Mouse (Mus musculus) liver, embryonic 15.5 days (tissue): ENCODE data around the gene Hist1h2bh. TPM values are rescaled to one million over a fixed set of nuclear protein-coding genes. Genes with fewer than 3 reads are reported as not detected.
"Not testable (repeated sequence)": the region's sequence is repeated elsewhere in the genome, so short reads cannot be mapped to it uniquely, and the experiment has no call there.

Experiments used
- ATAC-seq: fragments of 200-750 bp; cut with Nextera tagmentation; 2 replicates; pipeline ENCODE4 v1.8.0; 2017; ENCODE audit warnings: moderate number of reproducible peaks, mild to moderate bottlenecking, moderate library complexity; ENCODE audit not compliant: insufficient read depth
- H3K27ac ChIP-seq: fragments of 300-500 bp; sonication (generic); replicated peaks from 2 replicates; pipeline ENCODE4 v1.5.1; 2015; ENCODE audit warnings: mild to moderate bottlenecking, inconsistent platforms
- H3K27me3 ChIP-seq: fragments of 300-500 bp; sonication (generic); 2 replicates; pipeline ENCODE4 v1.6.1; 2015; ENCODE audit warnings: mild to moderate bottlenecking, inconsistent platforms
- H3K36me3 ChIP-seq: fragments of 300-500 bp; sonication (generic); replicated peaks from 2 replicates; pipeline ENCODE4 v1.6.1; 2015; ENCODE audit warnings: moderate library complexity, mild to moderate bottlenecking, inconsistent platforms
- H3K4me1 ChIP-seq: fragments of 300-500 bp; sonication (generic); replicated peaks from 2 replicates; pipeline ENCODE4 v1.6.1; 2015; ENCODE audit warnings: inconsistent platforms
- H3K4me2 ChIP-seq: fragments of 300-500 bp; sonication (generic); 2 replicates; pipeline ENCODE4 v1.6.1; 2015; ENCODE audit warnings: moderate library complexity, mild to moderate bottlenecking, inconsistent platforms
- H3K4me3 ChIP-seq: fragments of 300-500 bp; sonication (generic); replicated peaks from 2 replicates; pipeline ENCODE4 v1.5.1; 2015; ENCODE audit warnings: mild to moderate bottlenecking, inconsistent platforms
- H3K9ac ChIP-seq: fragments of 300-500 bp; sonication (generic); 2 replicates; pipeline ENCODE4 v1.6.1; 2015; ENCODE audit warnings: moderate library complexity, mild to moderate bottlenecking, inconsistent platforms
- H3K9me3 ChIP-seq: fragments of 300-500 bp; sonication (generic); replicated peaks from 2 replicates; pipeline ENCODE4 v1.6.1; 2016; ENCODE audit warnings: inconsistent platforms
- WGBS: fragments of 180-500 bp; shearing (Covaris S2); methylation state at CpG from one replicate; pipeline ENCODE4 v1.1.7; 2015; ENCODE audit warnings: mixed read lengths; ENCODE audit not compliant: insufficient replicate concordance; 5-methylcytosine and 5-hydroxymethylcytosine counted together
- polyA plus RNA-seq: library from polyadenylated mRNA; unstranded; fragments of >200 nt; fragmentation: Nextera tagmentation; extraction: Ambion mirVana; gene quantifications from 2 replicates; pipeline ENCODE4 v1.2.1, GENCODE M21; 2015

Gene Hist1h2bh
- polyA plus RNA-seq, 1 experiment from 2014 or later = 1.5 TPM

- not testable (repeated sequence) for H3K36me3 ChIP-seq, H3K9me3 ChIP-seq, H3K27me3 ChIP-seq, ATAC-seq
- peak overlapping the region; percentile 56 for H3K9ac ChIP-seq
- H3K4me3 ChIP-seq = peak overlapping the region; percentile 43
- peak overlapping the region; percentile 61 for H3K4me2 ChIP-seq
- peaks cover 45% of the 10 kb centered on the region for H3K4me1 ChIP-seq
- peak overlapping the region; percentile 80 for H3K27ac ChIP-seq
- WGBS = 23% methylated on average over 2 of the region's 2 CpGs
Measured at GRCm38 (mm10) chr13:23560699-23561098, 17.5 kb upstream of the Hist1h2bh start.

DNA sequence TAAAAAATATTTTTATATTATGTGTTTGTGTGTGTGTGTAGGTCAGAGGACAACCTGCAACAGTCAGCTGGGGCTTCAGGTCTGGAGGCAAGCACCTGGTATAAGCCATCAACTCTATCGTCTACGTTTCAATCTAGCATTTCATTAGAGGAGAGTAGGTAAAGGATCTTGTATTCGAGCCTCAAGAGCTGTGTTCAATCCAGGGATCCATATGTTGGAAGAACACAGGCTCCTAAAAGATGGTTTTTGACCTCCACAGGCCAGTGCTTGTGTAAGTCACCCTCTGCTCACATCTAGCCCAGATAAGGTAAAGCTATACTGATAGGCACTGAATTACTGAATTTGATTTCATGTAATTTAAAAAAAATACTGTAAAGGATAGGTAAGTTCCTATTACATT lies 13.7 kb upstream of the Hist1h2bh start:
- no peaks in the 10 kb centered on the region for H3K9me3 ChIP-seq
- WGBS = 57% methylated on average over 3 of the region's 3 CpGs
- H3K4me3 ChIP-seq = peak overlapping the region; percentile 61
- H3K9ac ChIP-seq = peak overlapping the region; percentile 53; the same call in 1 of the 2 replicates
- H3K27me3 ChIP-seq = no peaks in the 10 kb centered on the region
- H3K36me3 ChIP-seq = no peaks in the 10 kb centered on the region
- H3K4me2 ChIP-seq = peak overlapping the region; percentile 71
- H3K4me1 ChIP-seq = peaks cover 41% of the 10 kb centered on the region
- no peak for ATAC-seq
- H3K27ac ChIP-seq = peak overlapping the region; percentile 97

GRCm38 (mm10) chr13:23555839-23556416 lies 12.7 kb upstream of the Hist1h2bh start:
- Histone ChIP-seq H3K27ac (peak overlapping the region; percentile 97), H3K9me3 (no peaks in the 10 kb centered on the region), H3K4me1 (peaks cover 46% of the 10 kb centered on the region), H3K9ac (peak overlapping the region; percentile 72), H3K36me3 (no peaks in the 10 kb centered on the region), H3K27me3 (no peaks in the 10 kb centered on the region), H3K4me2 (peak overlapping the region; percentile 71), H3K4me3 (peak overlapping the region; percentile 61)
- WGBS = under 1% methylated on average over 18 of the region's 18 CpGs
- ATAC-seq = peak; percentile 41

DNA sequence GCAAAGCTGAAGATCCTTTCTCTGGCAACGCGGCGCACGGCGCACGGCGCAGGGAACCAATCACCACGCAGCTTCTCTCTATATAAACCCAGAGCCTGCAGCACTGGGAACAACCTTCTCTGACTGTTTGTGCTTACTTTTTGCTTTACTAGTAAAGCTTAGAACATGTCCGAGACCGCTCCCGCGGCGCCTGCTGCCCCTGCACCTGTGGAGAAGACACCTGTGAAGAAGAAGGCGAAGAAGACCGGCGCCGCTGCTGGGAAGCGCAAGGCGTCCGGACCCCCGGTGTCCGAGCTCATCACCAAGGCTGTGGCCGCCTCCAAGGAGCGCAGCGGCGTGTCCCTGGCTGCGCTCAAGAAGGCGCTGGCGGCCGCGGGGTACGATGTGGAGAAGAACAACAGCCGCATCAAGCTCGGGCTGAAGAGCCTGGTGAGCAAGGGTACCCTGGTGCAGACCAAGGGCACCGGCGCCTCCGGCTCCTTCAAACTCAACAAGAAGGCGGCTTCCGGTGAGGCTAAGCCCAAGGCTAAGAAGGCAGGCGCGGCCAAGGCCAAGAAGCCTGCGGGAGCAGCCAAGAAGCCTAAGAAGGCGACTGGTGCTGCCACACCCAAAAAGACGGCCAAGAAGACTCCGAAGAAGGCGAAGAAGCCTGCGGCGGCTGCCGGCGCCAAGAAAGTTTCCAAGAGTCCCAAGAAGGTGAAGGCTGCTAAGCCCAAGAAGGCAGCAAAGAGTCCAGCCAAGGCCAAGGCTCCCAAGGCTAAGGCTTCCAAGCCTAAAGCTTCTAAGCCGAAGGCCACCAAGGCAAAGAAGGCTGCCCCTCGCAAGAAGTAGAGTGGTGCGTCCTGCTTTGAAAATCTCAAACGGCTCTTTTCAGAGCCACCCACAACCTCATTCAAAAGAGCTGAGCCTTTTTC lies 12.0 kb upstream of the Hist1h2bh start:
- under 1% methylated on average over 54 of the region's 54 CpGs for WGBS
- Histone ChIP-seq H3K4me2 (peak overlapping the region; percentile 71), H3K27me3 (no peaks in the 10 kb centered on the region), H3K9me3 (no peaks in the 10 kb centered on the region), H3K27ac (peak overlapping the region; percentile 97), H3K4me1 (peaks cover 44% of the 10 kb centered on the region), H3K36me3 (no peaks in the 10 kb centered on the region), H3K4me3 (peak overlapping the region; percentile 61), H3K9ac (peak overlapping the region; percentile 72)
- ATAC-seq = peak; percentile 72

GRCm38 (mm10) chr13:23554393-23554792 lies 11.2 kb upstream of the Hist1h2bh start:
- ATAC-seq = no peak
- 12% methylated on average over 9 of the region's 9 CpGs for WGBS
- H3K27ac ChIP-seq = peak overlapping the region; percentile 97
- H3K4me3 ChIP-seq = peak overlapping the region; percentile 61
- no peaks in the 10 kb centered on the region for H3K27me3 ChIP-seq
- no peaks in the 10 kb centered on the region for H3K36me3 ChIP-seq
- peak overlapping the region; percentile 72 for H3K9ac ChIP-seq
- H3K9me3 ChIP-seq = no peaks in the 10 kb centered on the region
- H3K4me1 ChIP-seq = peaks cover 49% of the 10 kb centered on the region
- H3K4me2 ChIP-seq = peak overlapping the region; percentile 71

- Histone ChIP-seq H3K27me3 (no peaks in the 10 kb centered on the region), H3K9me3 (no peaks in the 10 kb centered on the region), H3K36me3 (no peaks in the 10 kb centered on the region), H3K4me2 (peak within 1 kb of the TSS; percentile 71), H3K4me3 (peak within 1 kb of the TSS; percentile 56), H3K27ac (peak within 1 kb of the TSS; percentile 97), H3K4me1 (peaks cover 57% of the 10 kb centered on the region), H3K9ac (peak within 1 kb of the TSS; percentile 72)
- ATAC-seq = no peak
Measured at GRCm38 (mm10) chr13:23552962-23553361, 9.8 kb upstream of the Hist1h2bh start, which contains the start of gene Hist1h1d. TSS of gene Hist1h1d (plus strand) at chr13:23553262.

GRCm38 (mm10) chr13:23551931-23552914 lies 9.0 kb upstream of the Hist1h2bh start:
- H3K36me3 ChIP-seq = no peaks in the 10 kb centered on the region
- peak overlapping the region; percentile 62 for H3K9ac ChIP-seq
- WGBS = 30% methylated on average over 8 of the region's 8 CpGs
- H3K27ac ChIP-seq = peak overlapping the region; percentile 95
- peak overlapping the region; percentile 56 for H3K4me3 ChIP-seq
- H3K4me2 ChIP-seq = peak overlapping the region; percentile 64
- no peaks in the 10 kb centered on the region for H3K9me3 ChIP-seq
- no peaks in the 10 kb centered on the region for H3K27me3 ChIP-seq
- peaks cover 56% of the 10 kb centered on the region for H3K4me1 ChIP-seq
- no peak for ATAC-seq

GRCm38 (mm10) chr13:23551146-23551834 lies 8.1 kb upstream of the Hist1h2bh start, which contains the start of gene Hist1h4f:
TSS of gene Hist1h4f (minus strand) at chr13:23551648.
- Histone ChIP-seq H3K4me3 (peak within 1 kb of the TSS; percentile 56), H3K4me2 (peak within 1 kb of the TSS; percentile 64), H3K27ac (peak within 1 kb of the TSS; percentile 95), H3K9ac (peak within 1 kb of the TSS; percentile 62), H3K4me1 (peaks cover 59% of the 10 kb centered on the region)
- not testable (repeated sequence) for H3K36me3 ChIP-seq, H3K9me3 ChIP-seq, H3K27me3 ChIP-seq
- WGBS = under 1% methylated on average over 47 of the region's 47 CpGs
- ATAC-seq = peak; percentile 64

- Histone ChIP-seq H3K9ac (peak overlapping the region; percentile 62), H3K9me3 (no peaks in the 10 kb centered on the region), H3K4me1 (peaks cover 61% of the 10 kb centered on the region), H3K4me3 (peak overlapping the region; percentile 56), H3K36me3 (no peaks in the 10 kb centered on the region), H3K27ac (peak overlapping the region; percentile 95), H3K4me2 (peak overlapping the region; percentile 64), H3K27me3 (no peaks in the 10 kb centered on the region)
- WGBS = 1% methylated on average over 3 of the region's 3 CpGs
- ATAC-seq = peak; percentile 1
Measured at GRCm38 (mm10) chr13:23550761-23551145, 7.6 kb upstream of the Hist1h2bh start.

GRCm38 (mm10) chr13:23546694-23547093 lies 3.5 kb upstream of the Hist1h2bh start:
- Histone ChIP-seq H3K9me3 (no peaks in the 10 kb centered on the region), H3K9ac (0 out of 2 replicates have a peak overlapping the region, but pooled peaks have one; percentile 3), H3K27ac (peak overlapping the region; percentile 87), H3K27me3 (no peaks in the 10 kb centered on the region), H3K36me3 (no peaks in the 10 kb centered on the region), H3K4me3 (peak overlapping the region; percentile 38; the same call in 1 of the 2 replicates), H3K4me2 (peak overlapping the region; percentile 60), H3K4me1 (peaks cover 33% of the 10 kb centered on the region)
- ATAC-seq = no peak
- 70% methylated on average over 5 of the region's 5 CpGs for WGBS
